Mouse (Mus musculus): ENCODE results near the gene Traf2.
"Not testable (repeated sequence)": the region's sequence is repeated elsewhere in the genome, so short reads cannot be mapped to it uniquely, and the experiment has no call there.

The Traf2 gene

DNA sequence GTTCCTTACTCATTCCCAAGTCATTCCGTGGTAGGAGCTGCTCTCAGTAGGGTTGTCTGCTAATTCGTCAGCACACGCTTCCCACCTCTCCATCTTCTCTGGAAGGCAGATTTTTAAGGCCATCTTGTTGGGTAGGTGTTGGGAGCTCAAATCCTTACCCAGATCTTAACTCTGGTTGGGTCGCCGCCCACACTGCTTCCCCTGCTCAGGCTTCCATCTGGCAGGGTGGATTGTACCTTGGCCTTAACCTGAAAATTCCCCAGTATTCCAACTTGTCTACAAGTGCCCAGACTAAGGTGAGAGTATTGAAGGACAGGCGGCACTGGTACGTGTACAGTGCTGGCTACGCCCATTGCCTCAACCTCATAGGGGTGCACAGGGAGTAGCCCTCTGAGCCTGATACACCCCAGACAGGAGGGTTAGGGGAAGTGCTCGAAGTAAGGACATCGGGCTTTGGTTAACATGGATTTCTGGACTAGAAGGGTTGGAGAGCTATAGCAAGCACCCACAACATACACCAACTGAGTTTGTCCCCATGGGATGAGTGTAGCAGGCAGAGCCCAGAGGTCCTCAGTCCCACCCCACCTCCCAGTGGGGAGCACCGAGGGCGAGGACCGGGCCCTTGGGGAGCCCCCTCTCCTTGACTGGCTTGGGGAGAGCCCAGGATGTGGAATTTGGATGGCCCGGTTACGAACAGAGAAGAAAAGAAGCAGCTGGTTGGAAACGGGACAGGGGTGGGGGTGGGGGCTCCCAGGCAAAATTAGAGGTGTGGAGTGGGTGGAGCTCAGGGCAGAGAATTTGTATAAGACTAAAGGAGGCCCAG, 29.5 kb upstream of the Traf2 start:
- no peak for DNase-seq (ENCODE audit: inconsistent age in 2 of 2, low spot score in 1 of 2)

DNA sequence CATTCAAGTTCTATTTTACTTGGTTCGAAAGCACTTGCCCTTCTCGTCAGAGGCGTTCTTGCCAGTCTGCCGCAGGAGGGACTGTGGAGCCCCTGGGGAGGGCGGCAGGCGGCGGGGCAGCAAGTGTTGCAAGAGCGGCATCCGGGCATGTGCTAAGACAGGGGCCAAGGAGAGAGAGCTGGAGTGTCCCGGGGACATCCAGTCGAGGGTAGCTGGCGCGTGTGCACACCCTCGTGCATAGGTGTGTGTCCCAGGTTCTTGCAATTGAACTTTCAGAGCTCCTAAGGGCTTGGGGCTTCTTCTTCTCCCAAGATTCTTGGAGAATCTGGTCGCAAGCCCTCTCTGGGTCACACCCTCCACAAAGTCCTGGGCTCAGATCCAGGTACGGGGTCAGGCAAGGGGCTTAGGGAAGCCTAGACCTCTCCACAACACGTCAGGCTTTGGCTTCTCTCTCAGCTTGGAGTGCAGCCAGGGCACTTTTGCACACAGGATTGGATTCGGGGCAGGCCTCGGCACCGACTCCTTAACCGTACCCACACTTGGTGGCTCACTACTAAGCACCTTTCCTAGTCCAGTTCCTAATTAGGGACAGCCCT, 28.8 kb upstream of the Traf2 start:
- peak in 1 of 2 experiments; percentile 83 for DNase-seq (ENCODE audit: inconsistent age in 2 of 2, low spot score in 1 of 2)

DNA sequence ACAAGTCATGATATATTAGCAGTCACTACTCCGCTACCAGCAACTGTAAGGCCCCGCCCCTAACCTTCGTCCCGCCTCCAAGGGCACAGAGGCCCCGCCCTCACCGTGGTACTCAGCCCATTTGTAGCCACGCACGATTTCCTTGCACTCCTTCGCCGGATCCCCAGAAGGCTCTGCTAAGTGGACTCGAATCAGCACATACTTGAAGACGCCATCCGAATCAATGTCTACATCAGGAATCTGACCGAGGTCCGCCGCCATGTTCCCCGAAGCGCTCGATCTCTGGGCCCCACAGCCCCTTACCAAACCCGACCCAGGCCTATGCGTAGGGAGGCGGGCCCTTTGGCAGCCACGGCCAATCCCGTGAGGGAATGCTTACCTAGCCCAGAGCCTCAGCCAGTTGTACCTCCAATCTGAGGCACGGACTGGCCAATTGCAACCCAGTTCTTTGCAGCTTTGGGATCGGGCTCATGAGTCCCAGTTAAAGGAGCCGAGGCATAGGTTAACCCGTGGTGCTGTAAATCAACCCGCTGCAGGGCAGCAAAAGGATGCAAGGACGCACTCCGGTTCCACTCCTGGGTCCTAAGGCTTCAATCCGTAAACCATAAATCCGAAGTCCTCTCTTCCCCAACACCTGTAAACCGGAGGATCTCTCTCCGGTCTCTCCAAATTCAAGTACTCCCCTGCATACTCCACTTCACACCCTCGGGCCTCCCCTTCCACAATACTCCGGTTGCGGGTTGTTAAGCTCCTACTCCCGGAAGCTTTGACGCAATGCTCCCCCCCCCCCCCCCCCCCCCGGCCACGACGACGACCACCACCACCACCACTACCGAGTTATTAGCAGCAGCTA, 28.1 kb upstream of the Traf2 start, which contains the start of the genes Mamdc4 and Phpt1:
Gene Mamdc4 (minus strand): TSS at position 267 of the 853 bp plus-strand sequence.
Gene Phpt1 (minus strand): TSS at position 646 of the 853 bp plus-strand sequence.
- peak; percentile 97 to 100 for DNase-seq (ENCODE audit: inconsistent age in 2 of 2, low spot score in 1 of 2)

DNA sequence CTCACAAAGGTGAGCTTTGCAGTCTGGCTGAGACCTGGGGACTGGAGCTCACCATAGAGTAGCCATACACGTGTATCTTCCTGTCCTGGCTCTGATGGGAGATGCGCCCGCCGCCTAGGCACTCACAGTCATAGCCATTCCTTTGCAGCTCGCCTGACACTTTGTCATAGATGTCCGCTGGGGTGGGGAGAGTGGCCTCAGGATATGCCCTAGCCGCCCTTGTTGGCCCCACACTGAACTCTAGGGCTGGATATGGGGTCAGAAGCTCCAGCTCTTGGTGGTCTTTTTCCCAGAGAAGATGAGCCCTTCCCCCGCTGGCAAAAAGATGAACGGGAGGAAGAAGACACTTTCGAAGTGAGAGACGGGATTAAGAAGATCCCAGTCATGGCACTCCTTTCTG, 27.4 kb upstream of the Traf2 start:
- no peak for DNase-seq (ENCODE audit: inconsistent age in 2 of 2, low spot score in 1 of 2)

DNA sequence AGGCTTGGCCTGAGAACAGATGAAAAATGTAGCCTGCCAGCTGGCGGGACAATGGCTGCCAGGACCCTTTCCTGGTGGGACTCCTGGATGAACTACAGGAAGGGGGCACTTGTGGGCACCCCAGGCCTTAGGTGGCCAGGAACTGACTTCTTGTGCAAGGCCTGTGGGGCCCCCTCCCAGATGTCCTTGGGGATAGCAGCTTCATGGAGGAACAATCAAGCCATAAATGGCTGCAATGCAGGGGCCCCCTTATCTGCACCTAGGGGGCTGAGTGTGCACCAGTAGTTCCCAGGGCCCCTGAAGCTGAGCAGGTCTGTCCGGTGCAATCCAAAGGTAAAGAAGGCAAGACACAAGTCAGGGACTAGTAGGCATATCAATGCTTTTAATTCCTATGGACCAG, 26.3 kb upstream of the Traf2 start:
- no peak for DNase-seq (ENCODE audit: inconsistent age in 2 of 2, low spot score in 1 of 2)

DNA sequence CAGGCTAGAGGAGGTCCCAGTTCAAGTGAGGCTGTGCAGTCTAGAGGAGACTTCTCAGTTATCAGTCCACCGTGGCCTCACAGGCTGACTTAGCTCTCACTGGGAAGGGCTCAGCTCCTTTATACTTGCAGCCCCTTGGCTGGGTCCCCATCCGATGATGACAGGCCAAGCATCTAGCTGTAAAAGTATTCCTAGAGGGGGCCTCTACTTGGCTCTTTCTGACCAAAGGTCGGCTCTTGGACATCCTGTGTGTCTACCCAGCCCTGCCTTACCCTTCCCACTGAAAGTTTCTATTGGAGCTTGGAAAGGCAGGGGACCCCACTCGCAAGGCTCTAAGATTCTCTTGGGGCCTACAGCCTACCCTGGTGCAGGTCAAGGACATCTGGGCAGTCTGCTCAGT, 24.5 kb upstream of the Traf2 start:
- DNase-seq (ENCODE audit: inconsistent age in 2 of 2, low spot score in 1 of 2), result no peak

DNA sequence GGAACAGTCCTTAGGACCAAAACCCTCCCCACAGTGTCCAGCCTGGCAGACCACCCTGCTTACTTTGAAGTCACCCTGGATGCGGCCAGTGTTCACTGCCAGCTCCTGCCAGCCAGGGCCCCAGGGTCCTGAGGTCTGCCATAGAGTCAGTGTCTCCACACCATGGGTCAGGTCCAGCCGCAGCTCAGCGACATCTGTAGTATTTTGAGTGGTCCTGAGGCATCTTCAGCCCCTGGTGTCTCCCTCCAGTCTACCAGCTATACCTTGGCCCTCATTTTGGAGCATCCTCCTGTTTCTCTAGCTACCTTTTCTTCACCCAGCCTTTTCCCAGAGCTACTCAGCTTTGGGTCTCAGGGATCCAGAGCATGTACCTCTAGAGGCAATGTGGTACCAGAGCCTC, 22.6 kb upstream of the Traf2 start:
- DNase-seq (ENCODE audit: inconsistent age in 2 of 2, low spot score in 1 of 2), result no peak

DNA sequence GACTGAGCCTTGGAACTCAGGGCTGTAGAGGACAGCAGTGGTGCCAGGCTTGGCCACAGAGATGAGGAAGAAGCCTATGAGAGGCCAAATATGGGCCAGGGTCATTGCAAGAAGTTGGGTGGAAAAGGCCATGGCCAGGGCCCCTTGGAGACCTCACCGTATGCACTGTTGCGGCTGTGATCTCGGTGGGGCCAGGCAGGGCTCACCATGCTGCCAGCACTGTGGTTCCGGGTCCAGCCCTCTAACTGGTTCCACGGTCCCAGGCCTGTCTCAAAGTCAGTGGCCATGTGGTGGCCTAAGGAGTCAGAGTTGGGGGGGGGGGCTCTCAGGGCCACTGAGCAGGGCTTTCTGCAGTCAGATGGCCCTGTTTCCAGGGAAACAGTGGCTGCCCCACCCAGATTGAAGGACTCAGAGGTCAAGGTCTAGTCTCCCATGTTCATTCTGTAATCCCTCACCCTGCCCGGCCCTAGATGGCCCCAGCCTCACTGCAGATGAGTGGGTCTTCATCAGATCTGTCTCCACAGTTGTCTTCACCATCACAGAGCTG, 21.8 kb upstream of the Traf2 start:
- peak in 1 of 2 experiments; percentile 75 for DNase-seq (ENCODE audit: inconsistent age in 2 of 2, low spot score in 1 of 2)

DNA sequence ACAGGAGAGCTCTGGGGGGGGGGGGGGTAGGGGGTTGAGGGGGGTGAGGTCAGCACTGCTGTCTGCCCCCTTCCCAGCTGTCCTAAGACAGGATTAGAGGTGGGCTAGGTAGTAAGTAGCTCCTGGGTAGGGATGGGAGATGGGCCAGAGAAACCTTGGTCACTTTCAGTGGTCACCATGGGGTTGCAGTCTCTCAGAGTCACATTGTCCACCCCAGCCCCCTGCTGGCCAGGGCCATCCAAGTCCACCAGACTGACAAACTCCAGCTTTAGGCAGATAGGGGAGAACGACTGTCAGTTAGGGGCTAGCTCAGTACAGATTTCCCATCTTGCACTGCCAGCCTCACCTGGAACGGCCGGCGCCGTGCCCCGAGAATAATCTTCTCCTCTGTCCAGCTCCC, 19.8 kb upstream of the Traf2 start:
- no peak for DNase-seq (ENCODE audit: inconsistent age in 2 of 2, low spot score in 1 of 2)

DNA sequence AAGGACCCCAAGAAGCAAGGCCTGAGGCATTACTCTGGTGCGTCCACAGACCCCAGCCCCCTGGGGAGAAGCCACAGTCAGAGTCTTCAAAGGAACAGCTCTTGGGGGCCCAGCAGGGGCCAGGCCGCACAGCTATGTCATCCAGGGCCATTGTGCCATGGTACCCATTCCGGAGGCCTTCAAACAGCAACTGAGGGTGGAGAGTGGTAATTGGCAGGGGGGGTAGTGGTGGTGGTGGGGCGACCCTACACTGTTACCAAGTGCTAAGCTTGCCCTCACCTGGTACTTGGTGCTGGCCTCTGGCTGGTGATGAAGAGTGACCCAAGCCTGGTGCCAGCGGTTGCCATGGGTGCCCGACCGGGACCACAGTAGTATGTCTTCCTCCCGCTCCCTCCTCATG, 19.0 kb upstream of the Traf2 start:
- no peak for DNase-seq (ENCODE audit: inconsistent age in 2 of 2, low spot score in 1 of 2)

DNA sequence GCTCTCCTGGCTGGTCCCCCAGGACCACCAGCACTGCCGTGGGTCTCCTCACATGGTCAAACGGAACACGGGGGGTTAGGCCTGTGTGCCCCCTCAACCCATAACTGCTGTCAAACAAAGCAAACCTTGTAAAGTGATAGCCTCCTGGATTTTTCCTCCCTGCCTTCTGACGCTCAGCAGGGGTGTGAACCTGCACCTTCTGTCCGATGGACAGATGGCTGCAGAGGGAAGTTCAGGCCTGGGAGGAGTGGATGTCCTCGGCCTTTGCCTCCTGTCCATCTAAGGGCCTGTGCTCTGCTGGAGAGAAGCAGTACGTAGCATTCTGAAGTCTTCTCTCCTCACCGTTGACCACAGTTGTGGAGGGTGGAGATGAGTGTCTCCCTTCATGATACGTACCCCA, 15.2 kb upstream of the Traf2 start:
- no peak for DNase-seq (ENCODE audit: inconsistent age in 2 of 2, low spot score in 1 of 2)

DNA sequence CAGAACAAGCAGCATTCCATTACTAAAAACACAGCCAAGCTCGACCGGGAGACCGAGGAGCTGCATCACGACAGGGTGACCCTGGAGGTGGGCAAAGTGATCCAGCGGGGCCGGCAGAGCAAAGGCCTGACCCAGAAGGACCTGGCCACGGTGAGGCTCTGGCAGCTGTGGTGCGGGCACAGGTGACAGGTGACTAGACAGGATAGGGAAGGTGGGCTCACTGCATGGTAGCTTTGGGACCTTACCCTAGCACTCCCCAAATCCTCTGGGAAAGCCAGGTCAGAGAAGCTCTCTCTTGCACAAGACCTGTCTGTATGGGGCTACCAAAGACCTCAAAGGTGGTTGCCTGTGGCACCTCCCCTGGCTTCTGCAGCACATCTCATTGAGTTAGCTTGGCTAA, 13.8 kb upstream of the Traf2 start:
- DNase-seq (ENCODE audit: inconsistent age in 2 of 2, low spot score in 1 of 2), result no peak

DNA sequence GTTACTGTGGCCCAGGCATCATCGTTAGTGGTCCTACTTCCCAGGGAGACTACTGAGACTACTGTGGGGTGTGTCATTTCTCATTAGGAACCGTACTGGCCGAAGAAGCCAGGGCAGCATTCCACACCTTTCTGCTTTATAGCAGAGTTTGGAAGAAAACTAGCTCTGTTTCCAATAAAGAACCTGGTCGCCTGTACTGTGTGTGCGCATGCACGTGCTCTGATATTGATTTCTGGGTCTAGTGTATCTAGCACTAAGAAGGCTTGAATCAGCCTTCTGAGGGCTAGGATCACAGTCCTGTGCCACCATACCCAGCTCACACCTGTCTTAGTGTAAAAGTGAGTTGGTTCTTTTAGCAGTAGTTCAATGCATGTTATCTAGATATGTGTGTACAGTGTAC, 12.0 kb upstream of the Traf2 start:
- DNase-seq (ENCODE audit: inconsistent age in 2 of 2, low spot score in 1 of 2), result no peak

DNA sequence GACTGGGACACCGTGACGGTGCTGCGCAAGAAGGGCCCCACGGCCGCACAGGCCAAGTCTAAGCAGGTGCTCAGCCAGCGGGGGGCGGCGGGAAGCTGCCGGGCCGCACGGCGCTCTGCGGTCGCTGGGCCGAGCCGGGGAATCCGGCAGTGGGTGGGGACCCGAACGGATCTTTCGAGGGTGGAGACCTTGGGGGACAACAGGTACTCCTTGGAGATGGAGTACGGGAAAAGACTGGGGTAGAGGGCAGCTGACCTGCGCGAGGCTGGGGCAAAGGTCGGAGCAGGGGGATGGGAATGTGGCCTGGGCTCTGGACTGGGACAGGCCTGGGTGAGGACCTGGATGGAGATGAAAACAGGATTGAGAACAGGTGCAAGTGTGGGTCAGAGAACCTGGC, 11.2 kb upstream of the Traf2 start:
- DNase-seq (ENCODE audit: inconsistent age in 2 of 2, low spot score in 1 of 2), result no peak

DNA sequence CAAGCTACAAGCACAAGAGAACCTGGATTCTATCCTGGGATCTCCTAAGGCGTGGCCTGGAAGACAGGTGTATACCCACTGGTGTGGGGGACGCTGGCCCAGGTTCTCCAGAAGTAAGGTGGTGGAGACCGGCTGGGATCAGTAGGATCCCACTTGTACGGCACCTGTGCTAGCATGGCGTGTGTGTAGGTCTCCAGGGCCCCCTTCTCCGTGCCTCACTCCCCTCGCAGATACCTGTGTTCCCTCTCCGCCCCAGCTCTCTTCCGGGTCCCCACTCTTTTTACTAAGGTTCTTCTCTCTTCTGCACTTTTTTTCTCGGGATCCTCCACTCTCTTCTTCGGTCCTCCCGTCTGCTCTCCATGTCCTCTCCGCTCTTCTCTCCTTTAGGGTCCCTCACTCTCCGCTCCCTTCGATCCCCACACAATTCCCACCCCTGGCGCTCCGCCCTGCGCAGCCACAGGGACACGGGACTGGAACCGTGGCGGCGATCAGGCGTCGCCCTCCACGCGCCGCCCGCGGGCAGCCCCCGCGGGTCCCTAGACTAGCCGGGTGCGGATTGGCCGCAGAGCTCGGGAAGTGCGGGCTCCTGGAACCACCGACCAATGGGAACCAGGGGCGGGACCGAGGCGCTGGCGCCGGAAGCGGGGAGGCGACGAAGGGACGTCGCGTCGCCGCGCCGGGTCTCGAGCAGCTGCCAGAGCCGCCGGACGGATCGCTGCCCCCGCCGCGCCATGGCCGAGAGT, 10.7 kb upstream of the Traf2 start, which contains the start of gene Edf1:
Gene Edf1 (plus strand): TSS at position 627 of the 743 bp plus-strand sequence.
- peak; percentile 97 to 98 for DNase-seq (ENCODE audit: inconsistent age in 2 of 2, low spot score in 1 of 2)

DNA sequence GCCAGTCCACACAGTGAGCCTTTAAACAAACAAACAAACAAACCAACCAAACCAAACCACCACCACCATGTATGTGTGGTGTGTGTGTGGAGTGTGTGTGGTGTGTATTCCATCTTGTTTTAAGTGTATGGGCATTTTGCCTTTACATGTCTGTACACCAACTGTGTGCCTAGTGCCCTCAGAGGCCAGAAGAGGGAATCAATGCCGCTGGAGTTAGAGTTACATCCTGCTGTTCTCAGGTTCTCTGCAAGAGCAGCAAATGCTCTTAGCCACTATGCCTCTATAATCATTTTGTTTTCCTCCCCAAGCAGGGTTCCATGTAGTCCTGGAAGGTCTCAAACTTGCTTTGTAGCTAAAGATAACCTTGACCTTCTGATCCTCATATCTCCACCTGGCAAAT, 9.6 kb upstream of the Traf2 start:
- no peak for DNase-seq (ENCODE audit: inconsistent age in 2 of 2, low spot score in 1 of 2)

DNA sequence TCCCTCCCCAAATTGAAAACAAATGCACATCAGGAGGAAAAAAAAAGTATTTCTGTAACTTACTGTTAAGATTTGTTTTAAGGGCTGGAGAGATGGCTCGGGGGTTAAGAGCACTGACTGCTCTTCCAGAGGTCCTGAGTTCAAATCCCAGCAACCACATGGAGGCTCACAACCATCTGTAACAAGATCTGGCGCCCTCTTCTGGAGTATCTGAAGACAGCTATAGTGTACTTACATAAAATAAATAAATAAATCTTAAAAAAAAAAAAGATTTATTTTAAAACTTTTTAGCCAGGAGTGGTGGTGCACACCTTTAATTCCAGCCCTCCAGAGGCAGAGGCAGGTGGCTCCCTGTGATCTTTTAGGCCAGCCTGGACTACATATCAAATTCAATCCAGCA, 8.7 kb upstream of the Traf2 start:
- peak in 1 of 2 experiments; percentile 31 for DNase-seq (ENCODE audit: inconsistent age in 2 of 2, low spot score in 1 of 2)

DNA sequence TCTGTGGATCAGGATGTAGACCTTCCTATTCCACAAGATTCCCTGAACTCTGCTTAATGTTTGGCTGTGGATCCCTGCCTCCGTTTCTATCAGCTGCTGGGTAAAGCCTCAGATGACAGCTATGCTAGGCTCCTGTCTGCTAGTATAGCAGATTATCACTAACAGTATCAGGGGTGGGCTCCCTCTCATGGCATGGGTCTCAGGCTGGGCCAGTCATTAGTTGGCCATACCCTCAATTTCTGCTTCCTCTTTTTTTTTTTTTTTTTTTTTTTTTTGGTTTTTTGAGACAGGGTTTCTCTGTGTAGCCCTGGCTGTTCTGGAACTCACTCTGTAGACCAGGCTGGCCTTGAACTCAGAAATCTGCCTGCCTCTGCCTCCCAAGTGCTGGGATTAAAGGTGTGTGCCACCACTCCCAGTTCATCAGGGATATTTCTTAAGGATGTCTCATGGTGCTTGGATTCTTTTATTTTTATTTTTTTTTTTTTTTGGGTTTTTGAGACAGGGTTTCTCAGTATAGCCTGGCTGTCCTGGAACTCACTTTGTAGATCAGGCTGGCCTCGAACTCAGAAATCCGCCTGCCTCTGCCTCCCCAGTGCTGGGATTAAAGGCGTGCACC, 6.5 kb upstream of the Traf2 start:
- not testable (repeated sequence) for DNase-seq (ENCODE audit: inconsistent age in 2 of 2, low spot score in 1 of 2)

DNA sequence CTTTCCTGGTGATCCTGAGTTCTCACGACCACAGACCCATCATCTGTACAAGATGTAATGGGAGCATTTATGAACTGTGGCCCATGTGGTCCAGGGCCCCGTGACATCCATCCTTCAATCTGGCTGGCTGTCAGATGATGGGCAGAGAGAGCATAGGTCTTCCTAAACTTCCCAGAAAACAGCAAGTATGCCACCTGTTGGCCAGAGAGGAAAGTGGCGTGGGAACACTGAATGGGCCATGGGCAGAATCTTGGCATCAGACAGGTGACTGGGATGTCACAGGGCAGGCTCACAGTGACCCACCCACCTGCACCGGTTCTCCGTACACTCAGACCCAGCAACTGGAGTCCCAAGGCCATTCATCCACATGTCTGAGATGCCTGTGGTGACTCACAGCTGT, 4.4 kb upstream of the Traf2 start:
- peak; percentile 70 to 88 for DNase-seq (ENCODE audit: inconsistent age in 2 of 2, low spot score in 1 of 2)

All from adrenal gland, adult (tissue).